Mouse (Mus musculus) heart, adult 2 months (tissue): ENCODE measurements around the gene Tmem208.
A peak's percentile ranks its signal among the peaks of the same experiment; 100 is the strongest.

Experiments used
- CTCF ChIP-seq: fragments of 200-600 bp; IDR thresholded peaks from 2 replicates; pipeline ENCODE4 v1.8.1; 2022; ENCODE audit warnings: antibody characterized with exemption, mild to moderate bottlenecking, moderate library complexity
- EP300 ChIP-seq: fragments of 200-500 bp; IDR thresholded peaks from 2 replicates; pipeline ENCODE4 v1.6.1; 2011; ENCODE audit warnings: low read depth, low read length, control low read depth; ENCODE audit not compliant: insufficient read depth
- POLR2A ChIP-seq: fragments of 200-500 bp; IDR thresholded peaks from 2 replicates; pipeline ENCODE4 v1.6.1; 2011; ENCODE audit warnings: mild to moderate bottlenecking, low read depth, low read length, control low read depth; ENCODE audit not compliant: insufficient read depth

GRCm38 (mm10) chr8:105348450-105349095 lies 22.4 kb downstream of the Tmem208 start, which contains the start of gene Slc9a5:
- TF ChIP-seq POLR2A = no peak
- TF ChIP-seq EP300 = no peak
- peak; percentile 44 for TF ChIP-seq CTCF
